Mouse (Mus musculus) hindbrain, postnatal 0 days (tissue): ENCODE data around the gene Prokr2. TPM values are rescaled to one million over a fixed set of nuclear protein-coding genes. Genes with fewer than 3 reads are reported as not detected.

ENCODE experiments used
- ATAC-seq: fragments of 200-750 bp; cut with Nextera tagmentation; 2 replicates; pipeline ENCODE4 v1.8.0; 2017; ENCODE audit warnings: mild to moderate bottlenecking, moderate TSS enrichment, moderate library complexity
- DNase-seq: peaks from one replicate; pipeline ENCODE4 v3.0.0-alpha.2; 2015; ENCODE audit warnings: low spot score
- H3K27ac ChIP-seq: fragments of 300-500 bp; sonication (generic); 2 replicates; pipeline ENCODE4 v1.5.1; 2014; ENCODE audit warnings: mild to moderate bottlenecking
- H3K27me3 ChIP-seq: fragments of 300-500 bp; sonication (generic); 2 replicates; pipeline ENCODE4 v1.6.1; 2014; ENCODE audit warnings: low read length, mixed read lengths; ENCODE audit not compliant: insufficient read depth
- H3K36me3 ChIP-seq: fragments of 300-500 bp; sonication (generic); 2 replicates; pipeline ENCODE4 v1.6.1; 2014; ENCODE audit warnings: low read length, mixed read lengths; ENCODE audit not compliant: insufficient read depth
- H3K4me1 ChIP-seq: fragments of 300-500 bp; sonication (generic); 2 replicates; pipeline ENCODE4 v1.6.1; 2014; ENCODE audit warnings: antibody characterized with exemption, low read length, mixed read lengths; ENCODE audit not compliant: insufficient read depth
- H3K4me2 ChIP-seq: fragments of 300-500 bp; sonication (generic); 2 replicates; pipeline ENCODE4 v1.6.1; 2014; ENCODE audit warnings: low read depth, mild to moderate bottlenecking, low read length, moderate library complexity, mixed read lengths
- H3K4me3 ChIP-seq: fragments of 300-500 bp; sonication (generic); 2 replicates; pipeline ENCODE4 v1.5.1; 2014; ENCODE audit warnings: low read length
- H3K9ac ChIP-seq: fragments of 300-500 bp; sonication (generic); replicated peaks from 2 replicates; pipeline ENCODE4 v1.6.1; 2014; ENCODE audit warnings: mild to moderate bottlenecking, low read length, moderate library complexity, mixed read lengths
- H3K9me3 ChIP-seq: fragments of 300-500 bp; sonication (generic); 2 replicates; pipeline ENCODE4 v1.6.1; 2016; ENCODE audit warnings: low read length, mixed read lengths
- CTCF ChIP-seq: IDR thresholded peaks from 2 replicates; pipeline ENCODE4 v1.5.1; 2016; ENCODE audit warnings: antibody characterized with exemption, control low read depth, low read depth
- WGBS: fragments of 180-500 bp; shearing (Covaris S2); extraction: QIAGEN DNeasy Blood & Tissue Kit; methylation state at CpG from one replicate; pipeline ENCODE4 v1.1.7; 2014; 5-methylcytosine and 5-hydroxymethylcytosine counted together
- polyA plus RNA-seq: library from polyadenylated mRNA; unstranded; fragments of >200 nt; fragmentation: Nextera tagmentation; extraction: Ambion mirVana; gene quantifications from 2 replicates; pipeline ENCODE4 v1.2.1, GENCODE M21; 2015
- total RNA-seq: library from RNA; depleted of rRNA; stranded (reverse); fragments of >200 nt; gene quantifications from 2 replicates; pipeline ENCODE4 v1.2.3, GENCODE M21; 2014

Gene Prokr2
- total and polyA plus RNA-seq, 2 experiments from 2014 or later: 2.8 to 8.4 TPM

- DNase-seq (no peak), ATAC-seq (no peak)
- WGBS: 86% methylated on average over 11 of the region's 11 CpGs
- Histone ChIP-seq H3K9me3 (no peaks in the 10 kb centered on the region), H3K4me3 (no peak overlapping the region), H3K4me2 (no peak overlapping the region), H3K4me1 (no peaks in the 10 kb centered on the region), H3K27me3 (no peaks in the 10 kb centered on the region), H3K27ac (no peak overlapping the region), H3K36me3 (peaks cover 45% of the 10 kb centered on the region), H3K9ac (no peak overlapping the region)
- TF ChIP-seq CTCF: no peak
Observed at GRCm38 (mm10) chr2:132307213-132307843, 77.9 kb downstream of the Prokr2 start.

- Histone ChIP-seq H3K4me3 (no peak overlapping the region), H3K9ac (no peak overlapping the region), H3K27me3 (no peaks in the 10 kb centered on the region), H3K4me2 (no peak overlapping the region), H3K36me3 (peaks cover 56% of the 10 kb centered on the region), H3K9me3 (no peaks in the 10 kb centered on the region), H3K4me1 (no peaks in the 10 kb centered on the region), H3K27ac (no peak overlapping the region)
- WGBS: 57% methylated on average over 4 of the region's 4 CpGs
- DNase-seq: no peak
- peak; percentile 63 for TF ChIP-seq CTCF
- no peak for ATAC-seq
Observed at GRCm38 (mm10) chr2:132305988-132306387, 79.3 kb downstream of the Prokr2 start.

- Histone ChIP-seq H3K4me2 (no peak overlapping the region), H3K27me3 (no peaks in the 10 kb centered on the region), H3K4me1 (no peaks in the 10 kb centered on the region), H3K9ac (no peak overlapping the region), H3K27ac (no peak overlapping the region), H3K9me3 (no peaks in the 10 kb centered on the region), H3K4me3 (no peak overlapping the region), H3K36me3 (peaks cover 59% of the 10 kb centered on the region)
- TF ChIP-seq CTCF: no peak
- WGBS: 88% methylated on average over 7 of the region's 7 CpGs
- DNase-seq: no peak
- no peak for ATAC-seq
Observed at GRCm38 (mm10) chr2:132305165-132305564, 80.1 kb downstream of the Prokr2 start.

DNA sequence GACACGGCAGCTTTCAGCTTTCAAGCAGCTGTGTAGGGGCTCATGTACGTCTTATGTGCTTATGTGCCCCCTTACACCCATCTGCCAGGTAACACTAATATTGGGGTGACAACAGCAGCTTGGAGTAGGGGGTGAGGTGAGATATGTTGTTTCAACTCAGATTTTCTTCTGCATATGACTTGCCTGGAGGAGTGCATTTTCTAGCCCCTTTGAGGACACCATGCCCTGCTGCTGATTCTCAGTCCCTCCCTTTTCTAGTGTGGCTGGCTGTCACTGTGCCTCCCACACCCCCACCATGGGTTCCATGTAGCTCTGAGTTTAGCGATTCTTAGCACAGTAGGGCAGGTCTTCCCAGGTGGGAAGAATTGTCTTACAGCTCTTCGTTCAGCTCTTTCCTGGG is 83.8 kb downstream of the Prokr2 start:
- H3K27me3 ChIP-seq: no peaks in the 10 kb centered on the region
- no peak for TF ChIP-seq CTCF
- ATAC-seq (no peak), DNase-seq (no peak)
- H3K4me3 ChIP-seq: no peak overlapping the region
- WGBS: 88% methylated on average over 4 of the region's 4 CpGs
- no peak overlapping the region for H3K4me2 ChIP-seq
- no peaks in the 10 kb centered on the region for H3K9me3 ChIP-seq
- H3K27ac ChIP-seq: no peak overlapping the region
- no peaks in the 10 kb centered on the region for H3K4me1 ChIP-seq
- no peak overlapping the region for H3K9ac ChIP-seq
- peaks cover 70% of the 10 kb centered on the region for H3K36me3 ChIP-seq

DNA sequence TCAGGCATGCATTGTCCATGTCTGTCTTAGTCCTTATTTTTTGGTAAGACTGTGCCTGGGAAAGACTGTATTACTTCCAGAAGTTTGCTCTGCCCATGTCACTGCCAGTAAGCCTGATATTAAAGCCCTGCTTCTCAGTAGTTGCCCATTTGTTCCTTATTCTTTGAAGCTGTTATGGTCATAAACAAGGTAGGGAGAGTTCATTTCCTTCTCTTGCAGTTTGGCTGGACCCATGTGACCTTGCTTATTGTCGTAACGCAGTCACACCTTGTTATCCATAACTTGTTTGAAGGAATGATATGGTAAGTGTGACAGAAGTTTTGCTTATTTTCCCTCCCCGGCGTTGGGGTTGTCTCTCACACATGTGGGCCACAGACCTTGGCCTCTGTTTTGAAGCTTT is 87.0 kb downstream of the Prokr2 start:
- H3K4me3 ChIP-seq: no peak overlapping the region

DNA sequence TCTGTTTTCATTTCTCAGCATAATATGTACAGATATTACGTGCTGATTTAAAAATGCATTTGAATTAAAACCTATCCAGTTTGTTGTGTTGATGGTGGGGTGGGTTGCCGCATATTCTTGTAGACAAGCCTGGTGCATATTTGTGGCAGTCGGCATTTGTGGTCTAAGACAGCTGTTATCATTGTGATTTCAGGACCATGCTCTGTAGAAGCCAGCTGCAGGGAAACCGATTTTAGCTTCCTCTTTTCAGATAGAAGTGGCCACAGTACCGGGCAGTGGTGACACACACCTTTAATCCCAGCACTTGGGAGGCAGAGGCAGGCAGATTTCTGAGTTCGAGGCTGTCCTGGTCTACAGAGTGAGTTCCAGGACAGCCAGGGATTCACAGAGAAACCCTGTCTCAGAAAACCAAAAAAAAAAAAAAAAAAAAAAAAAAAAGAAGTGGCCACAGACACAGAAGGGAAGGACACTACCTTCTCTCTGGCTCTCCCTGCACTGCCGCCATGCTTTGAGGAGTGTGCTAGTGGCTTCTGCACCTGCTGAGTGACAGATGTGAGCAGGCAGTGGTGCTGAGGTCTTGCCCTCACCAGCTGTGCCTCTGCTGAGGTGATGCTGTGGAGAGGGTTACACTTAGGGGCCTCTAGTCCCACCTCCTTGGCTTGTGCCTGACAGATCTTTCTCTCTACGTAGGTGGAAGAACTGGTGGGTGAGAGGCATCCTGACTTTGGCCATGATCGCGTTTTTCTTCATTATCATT is 91.4 kb downstream of the Prokr2 start:
- 91% methylated on average over 10 of the region's 10 CpGs for WGBS
- ATAC-seq: no peak

More for the DNA sequence above, 87.0 kb downstream of the Prokr2 start:
- Histone ChIP-seq H3K4me2 (no peak overlapping the region), H3K9ac (no peak overlapping the region), H3K36me3 (peaks cover 76% of the 10 kb centered on the region), H3K4me1 (no peaks in the 10 kb centered on the region), H3K27me3 (no peaks in the 10 kb centered on the region), H3K9me3 (no peaks in the 10 kb centered on the region), H3K27ac (no peak overlapping the region)
- 95% methylated on average over 4 of the region's 4 CpGs for WGBS
- DNase-seq: no peak
- no peak for ATAC-seq
- TF ChIP-seq CTCF: no peak

DNA sequence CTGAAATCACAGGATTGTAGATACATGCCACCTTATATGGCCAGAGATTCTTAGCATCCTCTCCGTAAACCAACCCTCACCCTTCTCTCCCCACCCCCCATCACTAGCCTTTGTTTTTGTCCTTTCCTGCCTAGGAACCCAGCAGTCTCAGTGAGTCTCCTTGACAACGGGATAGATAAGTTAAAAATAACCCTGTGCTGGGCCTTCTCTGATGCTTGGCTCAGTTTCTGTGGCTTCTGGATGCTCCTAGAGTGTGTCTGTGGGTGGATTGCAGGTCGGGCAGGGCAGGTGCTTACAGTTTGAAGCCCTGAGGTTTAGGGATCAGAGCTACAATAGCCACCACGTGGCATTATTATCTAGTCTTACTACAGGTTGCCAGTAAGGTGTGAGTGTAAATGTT is 93.2 kb downstream of the Prokr2 start:
- no peak for TF ChIP-seq CTCF

More for the DNA sequence above, 91.4 kb downstream of the Prokr2 start:
- H3K4me3 ChIP-seq: no peak overlapping the region
- no peak overlapping the region for H3K9ac ChIP-seq
- no peaks in the 10 kb centered on the region for H3K9me3 ChIP-seq
- H3K4me1 ChIP-seq: peaks cover 12% of the 10 kb centered on the region
- no peaks in the 10 kb centered on the region for H3K27me3 ChIP-seq
- DNase-seq: no peak
- TF ChIP-seq CTCF: no peak
- H3K4me2 ChIP-seq: no peak overlapping the region
- H3K36me3 ChIP-seq: peaks cover 43% of the 10 kb centered on the region
- no peak overlapping the region for H3K27ac ChIP-seq

More for the DNA sequence above, 93.2 kb downstream of the Prokr2 start:
- peaks cover 28% of the 10 kb centered on the region; the same call in 1 of the 2 replicates for H3K36me3 ChIP-seq
- ATAC-seq: peak; percentile 46; the same call in 1 of the 2 replicates
- DNase-seq: no peak
- H3K9me3 ChIP-seq: no peaks in the 10 kb centered on the region
- no peak overlapping the region for H3K4me3 ChIP-seq
- H3K27me3 ChIP-seq: no peaks in the 10 kb centered on the region
- 19% methylated on average over 4 of the region's 4 CpGs for WGBS
- no peak overlapping the region for H3K9ac ChIP-seq
- H3K4me1 ChIP-seq: peaks cover 12% of the 10 kb centered on the region
- H3K27ac ChIP-seq: 0 out of 2 replicates have a peak overlapping the region, but pooled peaks have one; percentile 20
- no peak overlapping the region for H3K4me2 ChIP-seq
